Mouse (Mus musculus) left cerebral cortex, postnatal 10 days (tissue): ENCODE measurements around the gene Zfp108. TPM values are rescaled to one million over a fixed set of nuclear protein-coding genes. Genes with fewer than 3 reads are reported as not detected.

Experiments used
- DNase-seq, 2 experiments: peaks; one replicate each; pipeline ENCODE4 v3.0.0; 2021 to 2022; ENCODE audit warnings: low spot score in 2 of 2, mixed read lengths in 1 of 2; ENCODE audit errors: extremely low spot score in 1 of 2
- intact Hi-C: fragments of 180-260 bp; cut with DNase I; formaldehyde crosslinking; loops from one replicate; pipeline ENCODE4 v1.15.1; 2025
- total RNA-seq, 2 experiments: library from RNA; stranded (reverse); gene quantifications; 2 replicates each; pipeline ENCODE4 v1.2.3; 2021

Gene Zfp108
- total RNA-seq, 2 experiments from 2014 or later = 6.1 to 6.6 TPM

DNA sequence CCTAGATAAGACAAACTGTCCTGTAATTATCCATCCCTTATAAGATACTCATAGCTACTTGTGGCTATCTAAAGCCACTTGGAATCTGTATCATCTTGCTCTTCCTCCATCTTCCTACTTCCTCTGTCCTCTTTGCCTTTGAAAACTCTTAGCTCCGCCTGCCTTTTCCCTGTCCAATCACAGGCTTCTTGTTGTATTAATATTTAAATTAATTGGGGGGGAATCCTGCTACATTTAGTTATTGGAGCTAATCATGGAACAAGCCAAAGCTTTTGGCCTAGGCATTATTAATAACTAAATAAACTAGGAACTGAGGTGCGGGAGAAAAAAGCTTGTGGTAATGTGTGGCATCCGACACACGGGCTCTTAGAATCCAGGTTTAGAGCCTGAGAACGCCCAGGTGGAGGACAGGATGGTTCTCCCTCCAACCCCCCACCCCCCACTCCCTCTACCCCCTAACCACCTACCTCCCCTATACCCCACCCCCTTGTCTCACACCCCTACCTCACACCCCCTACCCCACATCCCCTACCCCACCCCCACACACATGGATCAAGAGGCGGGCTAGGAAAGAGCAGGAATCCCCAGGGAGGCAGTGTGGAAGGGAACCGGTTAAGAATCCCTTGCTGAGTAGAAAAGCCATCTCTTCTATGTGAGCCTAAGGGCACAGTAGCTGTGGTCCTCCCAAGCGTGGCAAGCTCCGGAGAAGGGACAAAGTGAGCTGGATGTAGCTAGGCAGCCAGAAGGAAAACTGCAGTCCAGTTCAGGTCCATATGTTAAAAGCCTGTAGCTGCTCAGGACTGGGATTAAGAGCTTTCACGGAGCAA is 25.6 kb downstream of the Zfp108 start:
- intact Hi-C loops = no loop called here
- no peak for DNase-seq

DNA sequence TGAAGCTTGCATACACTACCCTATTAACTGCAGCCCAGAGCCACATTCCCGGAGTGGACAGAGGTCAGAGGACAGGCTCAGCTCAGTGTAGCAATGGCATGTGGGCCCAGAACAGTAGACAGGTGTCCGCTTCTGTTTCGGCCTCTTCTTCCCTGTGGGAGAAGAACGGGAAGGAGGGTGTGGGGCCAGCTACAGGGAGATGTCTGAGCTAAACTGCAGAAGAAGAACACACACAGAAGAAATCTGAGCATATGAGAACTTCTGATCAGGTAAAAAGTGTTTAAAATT is 26.2 kb downstream of the Zfp108 start:
- no peak for DNase-seq
- intact Hi-C loops = no loop called here

GRCm38 (mm10) chr7:24286090-24286489 is 31.5 kb downstream of the Zfp108 start:
- intact Hi-C loops = no loop called here
- no peak for DNase-seq

DNA sequence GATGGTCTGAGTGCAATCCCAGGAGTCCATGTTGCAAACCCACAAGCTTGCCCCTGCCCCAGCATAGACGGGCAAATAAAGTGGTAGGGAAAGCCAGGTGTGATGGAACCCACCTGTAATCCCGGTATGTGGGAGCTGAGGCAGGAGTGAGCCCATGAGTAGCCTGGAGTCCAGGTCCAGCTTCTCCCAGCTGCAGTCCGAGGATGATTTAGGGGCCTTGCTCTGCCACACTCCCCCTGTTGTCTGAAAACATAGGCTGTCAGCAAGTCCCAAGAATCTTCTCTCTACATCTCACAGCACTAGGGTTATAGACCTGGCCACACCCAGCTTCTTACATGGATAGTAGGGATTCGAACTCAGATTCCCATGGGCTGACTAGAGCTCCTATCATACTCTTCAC is 32.3 kb downstream of the Zfp108 start:
- DNase-seq = no peak
- intact Hi-C loops = no loop called here

DNA sequence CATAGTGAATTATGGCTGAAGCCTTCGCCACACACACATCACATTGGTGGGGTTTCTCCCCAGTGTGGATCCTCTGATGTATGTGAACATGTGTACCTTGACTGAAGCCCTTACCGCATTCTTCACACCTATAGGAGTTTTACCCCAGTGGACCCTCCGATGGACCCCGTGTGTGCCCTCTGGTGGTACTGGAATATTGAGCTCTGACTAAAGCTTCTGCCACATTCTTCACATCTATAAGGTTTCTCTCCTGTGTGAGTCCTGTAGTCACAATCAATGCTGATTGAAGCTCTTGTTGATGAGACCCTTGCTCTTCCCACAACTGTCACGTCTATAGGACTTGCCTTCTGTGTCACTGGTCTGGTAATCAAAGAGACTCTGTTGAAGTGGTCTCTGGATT is 33.1 kb downstream of the Zfp108 start:
- intact Hi-C loops = no loop called here
- DNase-seq = no peak

- DNase-seq = no peak
These were observed 33.9 kb downstream of the Zfp108 start for GRCm38 (mm10) chr7:24288512-24288911.

DNA sequence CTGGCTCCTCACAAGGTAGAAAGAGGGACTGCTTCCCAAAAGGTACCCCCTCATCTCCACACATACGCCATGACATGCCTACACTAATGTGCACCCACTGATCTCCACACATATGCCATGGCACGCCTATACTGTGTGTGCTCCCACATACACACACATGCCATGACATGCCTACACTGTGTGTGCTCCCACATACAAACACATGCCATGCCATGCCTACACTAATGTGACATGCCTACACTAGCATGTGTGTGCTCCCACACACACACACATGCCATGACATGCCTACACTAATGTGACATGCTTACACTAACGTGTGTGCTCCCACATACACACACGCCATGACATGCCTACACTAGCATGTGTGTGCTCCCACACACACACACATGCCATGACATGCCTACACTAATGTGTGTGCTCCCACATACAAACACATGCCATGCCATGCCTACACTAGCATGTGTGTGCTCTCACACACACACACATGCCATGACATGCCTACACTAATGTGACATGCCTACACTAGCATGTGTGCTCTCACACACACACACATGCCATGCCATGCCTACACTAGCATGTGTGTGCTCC is 35.6 kb downstream of the Zfp108 start:
- intact Hi-C loops = loop anchor here (10.0 kb wide), 1 partner anchor 315 kb away; the partner anchor contains the start of gene Vmn1r181
- no peak for DNase-seq

More at GRCm38 (mm10) chr7:24288512-24288911, 33.9 kb downstream of the Zfp108 start:
- intact Hi-C loops = no loop called here

- intact Hi-C loops = loop anchor here (10.0 kb wide), 1 partner anchor 317 kb away; the partner anchor contains the start of gene Vmn1r181
- no peak for DNase-seq
These were observed 36.9 kb downstream of the Zfp108 start for GRCm38 (mm10) chr7:24291387-24292090.

- no peak for DNase-seq
- intact Hi-C loops = loop anchor here (10.0 kb wide), 1 partner anchor 318 kb away; the partner anchor contains the start of gene Vmn1r181
These were observed 38.7 kb downstream of the Zfp108 start for GRCm38 (mm10) chr7:24293061-24293851.

GRCm38 (mm10) chr7:24294763-24295162 is 40.2 kb downstream of the Zfp108 start:
- intact Hi-C loops = loop anchor here (10.0 kb wide), 1 partner anchor 320 kb away; the partner anchor contains the start of gene Vmn1r181
- no peak for DNase-seq

- intact Hi-C loops = loop anchor here (10.0 kb wide), 1 partner anchor 321 kb away; the partner anchor contains the start of gene Vmn1r181
- DNase-seq = no peak
These were observed 40.8 kb downstream of the Zfp108 start for GRCm38 (mm10) chr7:24295376-24295775.

DNA sequence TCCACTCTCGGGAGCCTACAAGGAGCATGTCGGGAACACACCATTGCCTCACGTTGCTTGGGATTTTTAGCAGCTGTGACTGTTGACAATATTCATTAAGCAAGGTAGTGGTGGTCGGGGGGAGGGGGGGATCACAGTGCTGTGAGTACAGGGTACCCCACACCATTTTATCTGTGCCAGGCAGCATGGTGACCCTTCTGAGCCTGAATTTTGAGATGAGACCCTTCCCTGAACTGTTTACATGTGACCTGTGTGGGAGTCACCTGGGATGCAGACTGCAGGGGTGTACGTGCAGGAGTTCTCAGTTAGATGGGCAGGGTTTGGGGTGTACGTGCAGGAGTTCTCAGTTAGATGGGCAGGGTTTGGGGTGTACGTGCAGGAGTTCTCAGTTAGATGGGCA is 41.8 kb downstream of the Zfp108 start:
- intact Hi-C loops = loop anchor here (10.0 kb wide), 1 partner anchor 322 kb away; the partner anchor contains the start of gene Vmn1r181

DNA sequence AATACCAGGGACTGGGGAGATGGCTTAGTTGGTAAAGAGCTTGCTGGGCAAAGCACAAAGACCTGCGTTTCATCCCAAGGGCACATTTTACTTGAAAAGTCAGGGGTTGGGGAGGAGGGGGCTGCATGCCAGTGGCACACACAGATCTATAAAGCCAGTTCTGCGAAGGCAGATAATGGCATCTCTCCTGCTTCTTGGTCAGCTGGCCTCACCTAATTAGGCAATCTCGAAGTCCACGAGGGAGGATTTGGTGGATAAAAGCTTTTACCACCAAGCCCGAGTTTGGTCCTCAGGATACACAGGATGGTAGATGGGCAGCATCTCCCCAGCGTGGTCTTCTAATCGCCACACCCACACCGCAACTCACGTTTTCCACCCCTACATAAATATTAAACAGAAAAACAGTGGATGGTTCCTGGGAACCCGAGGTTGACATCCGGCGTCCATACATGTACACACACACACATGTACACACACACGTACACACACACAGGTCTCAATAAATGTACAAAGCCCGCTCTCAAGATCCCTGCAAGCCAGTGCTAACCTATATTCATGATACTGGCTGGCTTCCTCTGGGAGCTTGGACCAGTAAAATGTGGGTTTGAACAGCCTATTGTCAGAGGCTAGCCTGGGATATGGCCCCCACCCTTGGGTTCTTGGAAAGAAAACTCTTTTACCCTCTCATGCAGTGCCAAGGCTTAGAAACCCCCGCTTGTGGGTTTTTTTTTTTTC is 42.9 kb downstream of the Zfp108 start:
- DNase-seq = no peak
- intact Hi-C loops = loop anchor here (10.0 kb wide), 1 partner anchor 323 kb away; the partner anchor contains the start of gene Vmn1r181

More for the DNA sequence above, 41.8 kb downstream of the Zfp108 start:
- DNase-seq = no peak

- DNase-seq = peak in 1 of 2 experiments; percentile 57
- intact Hi-C loops = loop anchor here (10.0 kb wide), 1 partner anchor 324 kb away; the partner anchor contains the start of gene Vmn1r181
These were observed 44.0 kb downstream of the Zfp108 start for GRCm38 (mm10) chr7:24298635-24298972.

DNA sequence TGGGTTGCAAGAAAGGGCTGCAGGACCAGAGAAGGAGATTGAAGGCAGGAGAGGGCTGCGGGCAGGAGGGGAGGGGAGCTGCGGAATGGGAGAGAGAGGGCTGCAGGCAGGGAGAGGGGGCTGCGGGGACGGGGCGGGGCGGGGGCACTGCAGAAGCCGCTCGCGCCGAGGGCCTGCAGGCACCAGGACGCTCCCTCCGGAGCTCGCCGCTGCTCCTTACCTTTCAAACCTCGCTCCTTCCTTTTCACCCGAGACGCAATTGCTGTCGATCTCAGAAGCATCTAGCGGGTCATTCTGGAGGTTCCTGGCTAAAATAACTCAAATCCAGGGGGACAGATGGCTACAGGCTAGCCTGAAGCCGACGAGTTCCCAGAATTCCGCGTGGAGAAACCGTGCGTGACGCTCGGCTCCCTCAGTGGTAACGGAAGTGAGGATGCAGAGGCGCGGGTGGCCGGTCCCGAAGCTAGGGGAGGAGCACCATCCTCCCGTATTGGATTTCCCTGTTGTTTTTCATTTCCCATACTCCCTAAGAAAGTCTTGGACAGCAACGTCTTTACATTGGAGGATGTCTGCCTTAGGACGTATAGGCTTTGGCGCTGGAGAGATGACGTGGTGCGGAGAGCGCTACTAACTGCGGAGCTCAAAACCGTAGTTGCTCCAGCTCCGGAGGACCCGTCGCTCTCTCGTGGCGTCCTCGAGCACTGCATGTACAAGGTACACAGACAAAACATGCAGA is 44.5 kb downstream of the Zfp108 start:
- peak; percentile 88 to 90 for DNase-seq
- intact Hi-C loops = loop anchor here (10.0 kb wide), 1 partner anchor 324 kb away; the partner anchor contains the start of gene Vmn1r181

- DNase-seq = peak in 1 of 2 experiments; percentile 32
- intact Hi-C loops = loop anchor here (10.0 kb wide), 1 partner anchor 325 kb away; the partner anchor contains the start of gene Vmn1r181
These were observed 45.4 kb downstream of the Zfp108 start for GRCm38 (mm10) chr7:24299823-24300481.
